Mouse (Mus musculus) lung, postnatal 14 days (tissue): Measurements from ENCODE around the gene Gmeb1.

Source experiments
- DNase-seq: peaks from one replicate; pipeline ENCODE4 v3.0.0; 2021

The Gmeb1 gene

GRCm38 (mm10) chr4:132217781-132218180, 43.6 kb downstream of the Gmeb1 start:
- DNase-seq = no peak

GRCm38 (mm10) chr4:132216602-132217001, 44.8 kb downstream of the Gmeb1 start:
- DNase-seq = no peak

DNA sequence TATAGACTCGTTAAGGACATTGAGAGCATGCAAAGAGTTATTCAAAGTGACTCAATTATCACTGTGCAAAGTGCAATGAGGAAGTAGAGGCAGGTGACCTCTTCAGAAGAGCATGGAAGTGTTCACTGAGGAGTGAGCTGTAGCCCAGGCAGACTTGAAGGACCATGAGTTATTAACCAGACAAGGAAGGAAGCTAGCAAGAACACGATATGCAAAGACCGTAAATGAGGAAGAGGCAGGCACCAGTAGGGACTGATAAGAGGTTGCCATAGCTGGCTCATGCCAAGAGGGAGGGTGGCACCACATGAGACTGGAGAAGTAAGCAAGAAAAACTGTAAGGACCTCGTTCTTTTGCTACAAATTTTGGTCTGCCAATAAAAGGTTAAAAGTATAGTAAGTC, 46.6 kb downstream of the Gmeb1 start:
- peak; percentile 15 for DNase-seq

- peak; percentile 98 for DNase-seq
These were observed 49.3 kb downstream of the Gmeb1 start, which contains the start of gene Ythdf2 for GRCm38 (mm10) chr4:132211953-132212734. Ythdf2 (minus strand) TSS chr4:132212303.

GRCm38 (mm10) chr4:132211091-132211942, 50.1 kb downstream of the Gmeb1 start:
- peak; percentile 15 for DNase-seq

DNA sequence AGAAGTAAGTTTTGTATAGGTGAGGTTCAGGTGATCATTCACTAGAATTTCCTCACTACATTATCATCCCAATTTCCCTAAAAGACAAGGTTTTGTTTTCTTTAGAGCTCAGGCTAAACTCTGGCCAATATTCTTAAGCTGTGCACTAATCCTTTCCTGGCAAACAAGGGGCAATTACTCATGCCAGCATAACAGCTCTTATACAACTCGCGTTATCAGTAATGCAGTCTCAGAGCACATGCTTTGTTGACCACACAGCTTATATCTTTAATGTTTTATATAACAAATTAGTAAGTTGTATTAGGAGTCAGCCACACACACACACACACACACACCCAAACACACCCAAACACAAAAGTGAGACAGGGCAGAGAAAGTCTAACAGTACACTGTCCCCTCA, 51.1 kb downstream of the Gmeb1 start:
- no peak for DNase-seq

- DNase-seq = no peak
These were observed 52.1 kb downstream of the Gmeb1 start for GRCm38 (mm10) chr4:132209299-132209698.

GRCm38 (mm10) chr4:132207280-132207679, 54.1 kb downstream of the Gmeb1 start:
- no peak for DNase-seq

DNA sequence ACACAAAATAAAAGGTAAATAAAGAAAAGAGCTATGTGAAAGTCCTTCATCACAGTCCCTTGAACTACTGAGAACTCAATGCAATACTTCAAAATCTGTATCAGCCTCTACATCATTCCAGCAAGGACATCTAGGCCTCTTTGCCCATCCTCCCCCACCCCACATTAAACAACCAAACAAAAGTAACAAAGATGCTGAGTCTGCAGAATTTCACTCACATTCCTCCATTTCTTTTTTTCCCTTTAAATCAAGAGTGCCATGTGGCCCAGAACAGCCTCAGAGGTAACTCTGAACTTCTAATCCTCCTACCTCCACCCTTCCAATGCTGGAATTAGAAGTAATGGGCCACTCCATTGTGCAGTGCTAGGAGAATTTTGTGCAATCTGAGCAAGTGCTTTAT, 62.6 kb downstream of the Gmeb1 start:
- DNase-seq = no peak

DNA sequence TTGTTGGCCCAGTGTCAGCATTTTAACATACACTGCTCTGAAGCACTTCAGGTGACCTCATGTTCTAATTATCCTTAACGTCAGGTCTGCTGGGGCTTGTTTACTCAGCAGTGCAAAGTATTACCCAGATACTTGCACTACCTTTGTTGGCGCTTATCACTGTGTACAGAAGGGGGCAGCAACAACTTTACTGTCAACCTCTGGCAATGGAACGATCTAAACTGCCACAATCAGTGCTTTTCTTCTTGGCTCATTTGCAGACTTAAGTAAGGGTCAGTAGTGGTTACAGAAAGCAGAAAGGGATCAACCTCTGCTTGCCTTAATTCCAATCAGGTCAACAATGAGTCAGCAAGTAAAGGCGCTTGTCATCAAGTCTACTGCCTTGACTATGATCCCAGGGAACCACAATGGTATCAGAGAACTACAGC, 63.1 kb downstream of the Gmeb1 start:
- peak; percentile 44 for DNase-seq

GRCm38 (mm10) chr4:132194975-132195374, 66.4 kb downstream of the Gmeb1 start:
- DNase-seq = no peak

DNA sequence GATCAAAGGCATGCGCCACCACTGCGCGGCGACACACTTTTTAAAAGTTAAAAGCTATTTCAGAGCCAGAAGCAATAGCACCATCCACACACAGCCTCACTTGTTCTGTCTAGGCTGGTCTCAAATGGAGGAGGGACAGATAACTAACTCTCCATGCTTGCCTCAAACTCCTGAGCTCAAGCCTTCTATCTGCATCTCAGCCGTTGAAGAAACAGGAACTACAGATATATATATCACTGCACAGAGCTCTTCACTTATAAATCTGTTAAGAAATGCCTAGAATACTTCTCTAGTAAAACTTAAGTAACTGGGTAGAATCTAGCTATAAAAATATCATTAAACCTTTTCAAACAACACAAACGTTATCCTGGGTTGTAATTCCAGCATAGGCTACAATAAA, 67.0 kb downstream of the Gmeb1 start:
- DNase-seq = no peak

GRCm38 (mm10) chr4:132187826-132188401, 73.5 kb downstream of the Gmeb1 start:
- no peak for DNase-seq

DNA sequence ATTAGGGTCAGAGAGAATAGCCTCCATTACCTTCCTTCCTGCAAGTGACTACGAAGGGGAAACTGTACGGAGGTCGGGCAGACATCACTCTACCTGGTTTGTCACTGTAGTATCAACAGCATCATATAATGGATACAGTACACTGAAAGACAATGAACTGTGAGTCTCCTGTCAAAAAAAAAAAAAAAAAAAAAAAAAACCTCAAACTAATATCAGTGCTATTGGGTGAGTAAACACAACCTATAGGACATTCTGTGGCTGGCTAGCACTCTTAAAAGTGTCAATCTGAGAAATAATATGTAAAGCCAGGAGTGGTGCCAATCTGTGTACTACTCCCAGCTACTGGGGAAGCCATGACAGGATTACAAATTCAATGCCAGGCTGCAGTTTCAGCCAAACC, 78.2 kb downstream of the Gmeb1 start:
- DNase-seq = no peak

DNA sequence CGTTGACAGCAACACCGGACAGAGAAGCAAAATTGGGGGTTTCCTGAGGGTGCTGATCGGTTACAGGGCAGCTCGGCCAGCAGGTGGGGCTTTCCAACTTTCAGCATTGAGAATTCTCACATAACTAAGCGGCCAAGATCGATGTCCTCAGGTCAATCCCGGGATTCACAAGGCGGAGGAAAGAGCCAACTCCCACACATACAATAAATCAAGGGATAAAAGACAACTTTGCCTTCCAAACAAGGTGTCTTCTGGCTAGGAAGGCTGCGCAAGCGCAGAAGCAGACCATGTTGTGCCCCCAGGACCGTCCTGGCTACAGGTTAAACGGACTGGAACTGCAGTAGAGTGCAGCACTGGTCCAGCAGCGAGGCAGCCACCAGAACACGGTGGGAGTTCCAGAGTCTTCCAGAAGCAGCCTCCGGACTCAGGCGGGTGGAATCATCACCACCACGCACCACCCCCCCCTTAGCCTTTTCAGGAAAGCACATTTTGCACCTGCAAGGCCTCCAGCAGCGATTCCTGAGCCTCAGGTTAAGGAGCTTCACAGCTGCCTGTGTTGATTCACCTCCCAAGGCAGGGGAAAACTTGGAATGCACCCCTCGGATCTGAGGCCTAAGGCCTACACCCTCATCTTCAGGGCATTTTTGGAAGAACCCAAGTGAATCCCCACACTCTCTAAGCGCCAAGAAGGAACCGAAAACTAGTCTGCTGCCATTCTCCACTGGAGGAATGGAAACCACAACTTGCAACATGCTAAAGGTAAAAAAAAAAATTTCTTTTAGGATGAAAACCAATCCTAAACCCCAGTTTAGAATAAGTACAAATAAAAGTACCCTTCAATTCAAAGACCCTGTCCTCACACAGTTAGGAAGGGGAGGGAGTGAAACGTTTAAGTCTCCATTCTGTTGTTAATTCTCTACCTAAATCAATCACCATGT, 79.4 kb downstream of the Gmeb1 start:
- DNase-seq = no peak

DNA sequence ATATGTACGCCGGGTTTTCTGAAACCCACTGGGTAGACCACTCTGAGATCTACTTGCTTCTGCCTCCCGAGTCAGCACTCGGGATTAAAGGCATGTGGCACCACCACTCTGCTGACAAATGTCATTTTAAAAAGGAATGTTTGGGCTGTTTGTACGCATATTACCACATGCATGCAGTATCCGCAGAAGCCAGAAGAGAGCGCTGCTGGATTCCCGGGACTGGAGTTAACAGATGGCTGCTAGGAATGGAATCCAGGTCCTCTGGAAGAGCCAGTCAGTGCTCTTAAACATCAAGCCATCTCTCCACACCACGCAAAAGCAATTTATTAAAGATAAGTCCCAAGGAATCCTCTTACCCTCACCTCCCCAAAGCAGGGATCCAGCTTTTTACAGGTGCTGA, 80.7 kb downstream of the Gmeb1 start:
- peak; percentile 54 for DNase-seq

GRCm38 (mm10) chr4:132178630-132179059, 82.8 kb downstream of the Gmeb1 start:
- DNase-seq = peak; percentile 79

GRCm38 (mm10) chr4:132176474-132176873, 84.9 kb downstream of the Gmeb1 start:
- DNase-seq = no peak
